Mouse (Mus musculus) erythroblast, embryonic 14.5 days (primary cell): ENCODE measurements around the gene Gm49321. TPM values are rescaled to one million over a fixed set of nuclear protein-coding genes. Genes with fewer than 3 reads are reported as not detected.

Source experiments
- H3K27me3 ChIP-seq: 2 replicates; pipeline ENCODE4 v1.6.1; 2012; ENCODE audit warnings: inconsistent platforms; ENCODE audit not compliant: control insufficient read depth
- H3K36me3 ChIP-seq: 2 replicates; pipeline ENCODE4 v1.6.1; 2012; ENCODE audit warnings: mild to moderate bottlenecking, inconsistent platforms; ENCODE audit not compliant: control insufficient read depth
- H3K4me1 ChIP-seq: 2 replicates; pipeline ENCODE4 v1.6.1; 2012; ENCODE audit warnings: inconsistent platforms; ENCODE audit not compliant: control insufficient read depth
- H3K4me3 ChIP-seq: replicated peaks from 2 replicates; pipeline ENCODE3; 2012; ENCODE audit warnings: moderate library complexity, mild to moderate bottlenecking, inconsistent platforms
- H3K9me3 ChIP-seq: 2 replicates; pipeline ENCODE4 v1.6.1; 2012; ENCODE audit warnings: low read length, inconsistent platforms, mixed read lengths; ENCODE audit not compliant: control insufficient read depth
- GATA1 ChIP-seq: IDR thresholded peaks from 2 replicates; pipeline ENCODE4 v1.6.1; 2012; ENCODE audit warnings: low read length, inconsistent platforms, mixed read lengths
- TAL1 ChIP-seq: IDR thresholded peaks from 3 replicates; pipeline ENCODE4 v1.6.1; 2012; ENCODE audit warnings: low read length, inconsistent platforms, mixed read lengths
- polyA plus RNA-seq: library from polyadenylated mRNA; stranded (reverse); fragments of >175 nt; gene quantifications from 2 replicates; pipeline ENCODE4 v1.2.3, GENCODE M21; 2012

The Gm49321 gene
- not detected in 2 replicates for polyA plus RNA-seq

DNA sequence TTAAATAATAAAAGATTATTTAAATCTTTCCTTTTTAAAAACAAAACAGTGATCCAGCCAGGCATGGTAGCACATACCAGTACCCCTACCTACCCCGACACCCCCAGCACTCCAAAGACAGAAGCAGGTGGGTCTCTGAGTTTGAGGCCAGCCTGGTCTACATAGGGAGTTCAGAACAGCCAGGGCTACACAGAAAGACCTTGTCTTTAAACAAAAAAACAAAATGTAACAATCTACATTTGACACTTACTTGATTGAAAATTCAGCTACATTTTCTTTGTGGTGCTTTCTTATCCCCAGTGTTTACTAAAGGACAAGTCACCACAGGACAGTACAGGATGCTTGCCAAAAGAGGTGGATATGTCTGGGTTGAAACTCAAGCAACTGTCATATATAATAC, at the start of gene Gm49321:
Gm49321 (plus strand) TSS at position 301 of the 400 bp plus-strand sequence.
- TF ChIP-seq TAL1 (no peak), GATA1 (no peak)
- no peaks in the 10 kb centered on the region for H3K9me3 ChIP-seq
- no peaks in the 10 kb centered on the region for H3K27me3 ChIP-seq
- no peaks in the 10 kb centered on the region for H3K4me1 ChIP-seq
- H3K36me3 ChIP-seq = peaks cover 58% of the 10 kb centered on the region
- no peak within 1 kb of the TSS for H3K4me3 ChIP-seq

DNA sequence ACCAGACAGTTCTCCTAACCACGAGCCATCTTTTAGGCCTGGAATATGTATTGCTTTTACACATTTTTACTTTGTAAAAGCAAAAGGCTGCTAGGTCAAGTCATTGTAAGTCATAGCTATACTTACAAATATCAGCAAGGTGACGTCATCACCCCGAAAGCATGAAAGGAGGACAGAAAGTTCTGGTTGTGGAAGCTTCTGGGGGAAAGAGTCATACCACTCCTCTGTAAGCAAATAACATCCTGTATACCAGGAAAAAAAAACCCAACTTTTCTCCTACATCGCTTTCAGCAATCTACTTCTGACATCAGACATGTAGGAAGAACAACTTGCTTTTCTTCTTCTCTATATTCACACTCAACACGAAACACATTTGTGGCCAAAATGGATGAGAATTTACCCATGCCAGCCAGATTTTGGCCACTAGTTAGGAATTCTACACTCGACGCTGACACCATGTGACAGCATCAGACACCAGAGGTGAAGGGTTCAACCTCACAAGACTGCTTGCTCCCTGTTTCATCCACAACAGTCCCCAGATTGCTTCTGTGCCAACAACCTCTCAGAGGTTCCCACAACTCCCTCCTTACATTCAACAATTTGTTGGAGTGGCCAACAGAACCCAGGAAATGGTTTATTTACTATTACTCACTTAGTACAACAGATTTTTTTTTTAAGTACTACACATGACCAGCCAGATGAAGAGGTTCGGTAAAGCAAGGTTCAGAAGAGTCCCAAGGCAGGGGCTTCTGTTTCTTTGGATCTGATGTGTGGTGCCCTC, 49.3 kb upstream of the Gm49321 start:
- Histone ChIP-seq H3K36me3 (no peaks in the 10 kb centered on the region), H3K9me3 (no peaks in the 10 kb centered on the region), H3K27me3 (no peaks in the 10 kb centered on the region), H3K4me1 (peaks cover 4% of the 10 kb centered on the region), H3K4me3 (no peak overlapping the region)
- no peak for TF ChIP-seq TAL1
- TF ChIP-seq GATA1 = no peak

DNA sequence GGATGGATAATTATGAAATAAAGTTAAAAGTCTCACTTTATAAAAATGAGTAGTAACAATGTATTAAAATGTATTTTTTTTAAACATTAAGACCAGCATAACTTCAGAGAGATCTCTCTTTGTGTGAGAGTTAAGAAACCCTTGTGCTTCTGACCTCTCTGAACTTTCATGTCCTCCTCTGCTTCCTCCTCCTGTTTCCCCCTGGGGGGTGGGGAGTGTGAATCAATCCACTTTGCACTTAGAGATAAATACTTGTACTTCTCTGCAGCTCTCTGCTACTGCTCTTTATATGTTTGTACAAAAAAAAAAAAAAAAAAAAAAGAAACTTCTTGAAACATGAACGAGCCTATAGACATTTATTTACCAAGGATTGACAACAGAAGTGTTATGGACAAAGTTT, 47.9 kb upstream of the Gm49321 start:
- H3K9me3 ChIP-seq = no peaks in the 10 kb centered on the region
- H3K4me1 ChIP-seq = peaks cover 4% of the 10 kb centered on the region
- no peaks in the 10 kb centered on the region for H3K36me3 ChIP-seq
- no peaks in the 10 kb centered on the region for H3K27me3 ChIP-seq
- H3K4me3 ChIP-seq = no peak overlapping the region
- TF ChIP-seq TAL1 = no peak
- TF ChIP-seq GATA1 = no peak

DNA sequence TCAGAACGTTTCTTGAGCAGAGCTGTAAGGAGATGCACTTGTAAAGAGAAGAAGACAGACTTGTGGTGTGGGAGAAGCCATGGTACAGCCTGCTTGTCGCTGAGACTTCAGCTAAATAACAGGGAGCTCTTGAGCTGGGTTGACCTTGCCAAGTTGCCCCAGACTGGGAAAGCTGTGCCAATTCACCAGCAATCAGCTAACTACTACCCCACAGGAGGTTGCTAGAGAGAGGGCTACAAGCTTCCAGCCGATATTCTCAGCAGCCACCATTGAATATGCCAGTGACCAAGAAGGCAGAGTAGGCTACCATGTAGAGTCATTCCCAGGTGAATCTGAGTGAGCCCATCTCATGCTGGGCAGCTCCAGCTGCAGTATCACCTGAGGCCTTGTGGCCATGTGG, 47.4 kb upstream of the Gm49321 start:
- Histone ChIP-seq H3K9me3 (no peaks in the 10 kb centered on the region), H3K27me3 (no peaks in the 10 kb centered on the region), H3K4me1 (peaks cover 4% of the 10 kb centered on the region), H3K4me3 (no peak overlapping the region), H3K36me3 (no peaks in the 10 kb centered on the region)
- TF ChIP-seq GATA1 = no peak
- no peak for TF ChIP-seq TAL1

GRCm38 (mm10) chr12:73892616-73893015, 44.8 kb upstream of the Gm49321 start:
- Histone ChIP-seq H3K4me1 (no peaks in the 10 kb centered on the region), H3K9me3 (no peaks in the 10 kb centered on the region), H3K4me3 (no peak overlapping the region), H3K27me3 (no peaks in the 10 kb centered on the region), H3K36me3 (no peaks in the 10 kb centered on the region)
- no peak for TF ChIP-seq GATA1
- TF ChIP-seq TAL1 = no peak

DNA sequence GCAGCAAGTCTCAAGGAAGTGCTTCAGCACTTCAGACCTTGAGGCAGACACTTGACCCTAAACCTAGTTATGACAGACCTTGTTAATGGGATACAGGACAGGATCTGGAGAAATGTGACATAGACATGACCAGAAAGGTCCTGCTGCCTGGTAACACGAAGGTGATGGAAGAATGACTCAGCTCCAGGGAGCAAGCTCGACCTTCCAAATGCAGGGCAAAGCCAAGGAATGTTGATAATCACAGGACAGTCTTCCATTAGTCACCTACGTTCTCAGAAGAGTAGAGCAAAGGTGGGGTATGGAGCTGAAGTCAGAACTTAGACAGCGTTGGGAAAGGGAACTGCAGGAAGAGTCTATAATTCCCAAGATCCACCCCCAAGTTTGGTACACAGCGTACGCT, 42.6 kb upstream of the Gm49321 start:
- H3K27me3 ChIP-seq = no peaks in the 10 kb centered on the region
- H3K36me3 ChIP-seq = no peaks in the 10 kb centered on the region
- no peaks in the 10 kb centered on the region for H3K9me3 ChIP-seq
- TF ChIP-seq TAL1 = no peak
- TF ChIP-seq GATA1 = no peak
- no peaks in the 10 kb centered on the region for H3K4me1 ChIP-seq
- no peak overlapping the region for H3K4me3 ChIP-seq

DNA sequence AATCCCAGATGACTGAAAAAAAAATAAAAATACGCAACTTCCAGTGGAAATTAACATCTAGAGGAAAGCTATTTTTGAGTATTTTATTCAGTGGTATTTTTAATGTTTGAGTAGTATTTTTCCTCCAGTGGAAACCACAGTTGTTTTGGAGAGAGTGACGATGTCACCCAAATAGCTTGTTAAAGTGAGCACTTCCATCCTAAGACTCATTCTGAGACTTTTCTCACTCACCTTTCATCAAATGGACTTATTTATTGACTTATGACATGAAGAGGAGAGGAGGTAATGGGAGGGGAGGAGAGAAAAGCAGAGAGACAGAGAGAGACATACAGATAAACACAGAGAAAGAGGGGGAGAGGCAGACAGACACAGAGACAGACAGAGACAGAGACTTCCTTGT, 41.8 kb upstream of the Gm49321 start:
- H3K9me3 ChIP-seq = no peaks in the 10 kb centered on the region
- no peaks in the 10 kb centered on the region for H3K36me3 ChIP-seq
- H3K27me3 ChIP-seq = no peaks in the 10 kb centered on the region
- H3K4me1 ChIP-seq = no peaks in the 10 kb centered on the region
- H3K4me3 ChIP-seq = no peak overlapping the region
- TF ChIP-seq TAL1 = no peak
- TF ChIP-seq GATA1 = no peak

DNA sequence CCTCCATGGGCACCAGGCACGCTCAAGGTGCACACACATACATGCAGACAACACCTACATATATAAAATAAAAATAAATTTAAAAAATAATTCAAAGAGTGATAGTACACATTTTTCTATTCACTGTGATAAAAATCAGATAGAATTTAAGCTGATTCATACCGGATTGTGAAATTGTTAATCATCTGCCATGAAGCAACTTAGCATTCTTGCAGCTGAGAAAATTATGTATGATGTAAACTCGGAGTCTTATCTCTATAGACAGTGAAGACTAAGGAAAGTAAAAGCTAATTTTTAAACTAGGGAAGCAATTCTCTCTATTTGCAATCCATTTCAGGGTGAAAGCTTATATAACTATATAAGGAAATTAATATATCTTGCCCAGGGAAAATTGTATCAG, 41.0 kb upstream of the Gm49321 start:
- H3K4me1 ChIP-seq = no peaks in the 10 kb centered on the region
- no peak overlapping the region for H3K4me3 ChIP-seq
- no peaks in the 10 kb centered on the region for H3K27me3 ChIP-seq
- H3K36me3 ChIP-seq = no peaks in the 10 kb centered on the region
- TF ChIP-seq GATA1 (no peak), TAL1 (no peak)
- no peaks in the 10 kb centered on the region for H3K9me3 ChIP-seq

DNA sequence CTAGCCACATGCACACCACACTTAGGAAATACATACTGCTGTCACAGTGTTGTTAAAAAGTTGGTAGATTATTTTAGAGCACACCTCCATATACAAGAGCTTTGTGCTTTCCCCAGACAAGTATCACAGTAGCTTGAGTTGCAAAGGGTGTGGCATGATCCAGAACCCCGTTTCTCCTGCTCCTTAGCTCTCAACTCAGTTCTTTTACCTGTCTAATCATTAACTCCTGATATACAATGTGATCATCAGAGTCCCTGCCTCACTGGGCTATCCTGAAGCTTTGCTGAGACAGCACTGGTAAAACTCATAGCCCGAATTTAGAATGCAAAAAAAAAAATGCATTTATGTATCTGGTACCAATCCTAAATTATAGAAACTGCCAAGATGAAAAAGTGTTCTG, 39.2 kb upstream of the Gm49321 start:
- TF ChIP-seq GATA1 (no peak), TAL1 (no peak)
- Histone ChIP-seq H3K4me3 (no peak overlapping the region), H3K36me3 (no peaks in the 10 kb centered on the region), H3K9me3 (no peaks in the 10 kb centered on the region), H3K27me3 (no peaks in the 10 kb centered on the region), H3K4me1 (no peaks in the 10 kb centered on the region)
